Mouse (Mus musculus): ENCODE results near the gene Zfp422.
A peak's percentile ranks its signal among the peaks of the same experiment; 100 is the strongest.
"Not testable (repeated sequence)": the region's sequence is repeated elsewhere in the genome, so short reads cannot be mapped to it uniquely, and the experiment has no call there.

The Zfp422 gene

DNA sequence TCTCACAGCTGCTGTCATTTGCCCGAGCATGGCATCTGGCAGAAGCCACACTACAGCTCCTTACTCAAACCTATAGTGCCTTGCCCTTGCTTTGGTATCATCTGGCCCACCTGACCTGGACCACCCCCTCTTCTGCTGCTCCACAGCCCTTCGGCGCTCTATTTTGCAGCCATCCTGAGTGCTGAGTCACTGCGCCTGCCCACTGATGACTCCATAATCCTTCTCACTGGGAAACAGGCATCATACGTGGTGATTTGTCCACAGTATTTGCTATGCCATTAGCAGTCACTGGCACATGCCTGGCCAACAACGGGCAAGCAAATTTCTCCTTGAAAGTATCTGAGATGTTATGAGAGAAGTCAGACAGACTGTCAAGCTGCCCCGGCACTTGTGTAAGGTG is 21.0 kb upstream of the Zfp422 start:
- no peak for DNase-seq (ENCODE audit: low spot score in 2 of 2)

DNA sequence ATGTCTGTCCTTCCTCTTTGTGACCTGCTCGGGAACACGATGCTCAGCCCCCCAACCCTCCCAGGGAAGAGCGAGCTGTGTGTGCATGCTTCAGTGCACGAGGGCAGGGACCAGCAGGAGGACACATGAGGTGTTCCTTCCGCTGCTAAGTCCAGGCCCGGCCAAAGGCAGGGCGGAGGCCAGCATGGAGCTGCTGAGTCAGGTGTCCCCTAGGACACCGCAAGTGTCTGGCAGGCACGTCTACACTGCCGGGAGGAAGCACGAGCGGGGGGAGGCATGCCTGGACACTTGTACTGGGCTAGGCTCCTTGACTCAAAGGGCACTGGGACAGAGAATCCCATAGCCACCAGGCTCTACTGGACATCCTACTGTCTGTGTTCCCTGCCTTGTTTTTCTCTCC is 19.0 kb upstream of the Zfp422 start:
- DNase-seq (ENCODE audit: low spot score in 2 of 2) = no peak

DNA sequence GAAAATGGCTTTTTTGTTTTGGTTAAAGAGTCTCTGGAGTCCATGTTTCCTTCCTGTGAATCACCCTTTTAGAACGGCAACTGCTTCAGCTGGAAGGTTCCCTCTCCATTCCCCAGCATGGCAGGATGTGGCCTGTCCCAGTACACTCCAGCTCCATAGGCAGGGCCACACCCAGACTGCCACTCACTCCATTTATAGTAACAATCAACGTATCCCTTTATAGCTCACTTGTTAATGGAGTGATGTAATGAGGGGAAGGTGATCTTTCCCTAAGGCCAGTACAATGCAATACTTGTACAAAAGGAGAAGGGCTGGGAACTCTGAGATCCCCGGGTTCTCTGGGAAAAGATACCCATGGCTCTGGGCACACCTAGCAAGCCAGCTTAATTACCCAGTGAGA is 15.5 kb upstream of the Zfp422 start:
- no peak for DNase-seq (ENCODE audit: low spot score in 2 of 2)

DNA sequence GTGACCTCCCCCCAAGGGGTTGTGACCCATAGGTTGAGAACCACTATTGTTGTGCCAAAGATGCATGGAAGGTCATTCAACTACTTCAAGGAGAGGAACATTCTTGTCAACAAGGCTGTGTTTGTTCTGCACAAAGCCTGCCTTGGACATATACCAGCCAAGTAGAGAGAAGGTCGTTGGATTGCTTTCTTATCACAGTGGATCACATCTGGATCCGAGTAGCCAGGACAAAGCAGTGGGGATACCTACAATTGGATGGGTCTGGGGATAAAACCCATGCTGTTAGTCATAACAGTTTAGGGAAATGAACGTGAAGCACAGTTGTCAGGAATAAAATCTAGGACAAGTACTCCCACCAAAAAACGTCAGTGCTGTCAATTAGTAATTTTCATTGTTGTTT is 15.1 kb upstream of the Zfp422 start:
- no peak for DNase-seq (ENCODE audit: low spot score in 2 of 2)

DNA sequence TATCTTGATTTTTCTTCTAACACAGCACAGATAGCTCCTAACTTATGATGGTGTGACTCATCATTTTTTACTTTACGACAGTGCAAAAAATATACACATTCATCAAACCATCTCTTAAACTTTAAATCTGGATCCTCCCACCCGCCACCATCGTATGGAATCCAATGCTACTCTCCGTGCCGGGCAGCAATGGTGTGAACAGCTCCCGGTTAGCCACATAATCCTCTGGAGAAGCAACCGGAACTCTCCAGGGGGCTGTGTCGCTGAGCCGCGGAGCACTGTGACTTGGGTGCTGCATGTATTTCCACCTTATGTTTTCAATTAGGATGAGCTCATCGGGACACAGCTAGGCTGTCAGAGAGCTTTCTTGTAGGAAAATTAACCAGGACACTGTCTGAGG is 14.1 kb upstream of the Zfp422 start:
- DNase-seq (ENCODE audit: low spot score in 2 of 2) = no peak

DNA sequence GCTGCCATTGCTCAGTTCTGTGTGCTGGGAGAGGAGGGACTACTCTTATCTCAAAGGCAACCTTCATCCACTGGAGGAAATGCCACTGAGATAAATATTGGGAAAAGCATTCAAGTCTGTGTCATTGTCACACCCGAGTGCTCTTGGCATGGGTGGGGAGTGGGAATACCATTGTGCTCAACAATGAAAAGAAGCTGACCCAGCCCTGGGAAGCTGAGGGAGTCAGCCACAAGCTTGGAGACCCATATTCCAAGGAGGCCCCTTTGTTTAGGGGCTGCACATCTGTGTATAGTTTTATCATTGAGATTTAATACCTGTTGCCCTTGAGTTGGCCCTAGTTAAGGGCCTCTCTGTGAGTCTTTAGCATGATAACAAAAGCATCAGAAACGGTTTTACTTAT is 10.9 kb upstream of the Zfp422 start:
- DNase-seq (ENCODE audit: low spot score in 2 of 2) = no peak

DNA sequence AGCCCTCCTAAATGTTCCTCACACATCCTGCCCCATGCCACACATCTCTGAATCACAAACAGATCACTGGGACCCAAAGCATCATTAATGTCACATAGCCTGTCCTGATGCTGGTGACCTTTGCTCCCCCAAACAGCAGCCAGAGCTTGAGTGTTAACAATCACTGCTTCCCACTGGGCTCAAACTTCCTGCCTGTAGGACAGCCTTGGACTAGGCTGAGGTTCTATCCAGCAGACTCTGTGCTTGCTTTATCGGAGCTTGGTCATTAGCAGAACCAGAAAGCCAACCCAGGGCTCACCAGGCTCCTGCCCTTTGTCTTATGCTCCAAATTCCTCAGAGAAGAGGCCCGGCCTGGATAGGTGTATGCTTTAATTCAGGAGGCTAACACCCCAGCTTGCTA is 10.1 kb upstream of the Zfp422 start:
- DNase-seq (ENCODE audit: low spot score in 2 of 2) = no peak

DNA sequence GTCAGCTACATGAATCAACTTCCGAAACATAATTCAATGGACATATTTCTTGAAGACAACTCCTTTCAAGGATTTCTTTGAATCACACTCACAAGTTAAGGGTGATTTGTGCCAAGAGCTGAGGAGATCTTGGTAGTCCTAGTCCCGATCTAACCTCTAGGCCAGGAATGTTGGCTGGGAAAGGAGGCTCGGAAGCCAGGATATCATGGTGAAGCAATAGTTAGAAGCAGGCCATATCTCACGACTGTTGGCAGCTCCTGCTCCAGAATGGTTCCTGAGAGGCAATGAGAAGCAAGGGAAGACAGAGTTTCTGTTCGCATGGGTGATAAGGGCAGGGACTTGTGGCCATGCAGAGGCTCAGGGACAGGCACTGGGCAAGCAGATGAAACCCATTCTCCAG is 8.7 kb upstream of the Zfp422 start:
- no peak for DNase-seq (ENCODE audit: low spot score in 2 of 2)

DNA sequence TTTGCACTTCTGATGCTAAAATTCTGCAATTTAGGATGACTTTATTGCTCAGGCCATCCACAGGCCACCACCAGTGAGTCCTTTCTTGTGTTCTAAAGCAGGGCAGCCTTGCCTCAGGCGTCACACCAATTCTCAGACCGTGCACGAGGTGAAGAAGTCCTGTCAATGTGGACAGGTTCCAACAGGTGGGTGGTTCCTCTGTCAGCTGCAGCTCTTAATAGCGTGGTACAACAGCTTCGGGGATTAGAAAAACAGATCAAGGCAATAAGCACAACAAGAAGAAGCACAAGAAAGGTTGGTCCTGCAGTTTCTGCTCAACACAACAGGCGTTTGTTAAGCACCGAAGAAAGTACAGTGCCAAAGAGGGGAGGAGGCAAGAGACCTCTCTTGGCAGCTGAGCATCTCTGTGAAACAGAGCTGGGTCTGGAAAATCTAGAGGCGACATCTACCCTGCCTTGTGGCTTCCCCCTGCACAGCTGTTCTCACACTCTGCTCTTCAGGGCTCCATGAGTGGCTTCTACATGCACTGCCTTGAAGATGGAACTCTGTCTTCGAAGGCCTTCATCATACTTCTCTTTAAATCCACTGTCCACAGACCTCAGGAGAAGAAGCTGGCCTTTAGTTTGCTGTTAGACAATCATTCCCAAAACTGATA is 7.9 kb upstream of the Zfp422 start:
- DNase-seq (ENCODE audit: low spot score in 2 of 2) = no peak

DNA sequence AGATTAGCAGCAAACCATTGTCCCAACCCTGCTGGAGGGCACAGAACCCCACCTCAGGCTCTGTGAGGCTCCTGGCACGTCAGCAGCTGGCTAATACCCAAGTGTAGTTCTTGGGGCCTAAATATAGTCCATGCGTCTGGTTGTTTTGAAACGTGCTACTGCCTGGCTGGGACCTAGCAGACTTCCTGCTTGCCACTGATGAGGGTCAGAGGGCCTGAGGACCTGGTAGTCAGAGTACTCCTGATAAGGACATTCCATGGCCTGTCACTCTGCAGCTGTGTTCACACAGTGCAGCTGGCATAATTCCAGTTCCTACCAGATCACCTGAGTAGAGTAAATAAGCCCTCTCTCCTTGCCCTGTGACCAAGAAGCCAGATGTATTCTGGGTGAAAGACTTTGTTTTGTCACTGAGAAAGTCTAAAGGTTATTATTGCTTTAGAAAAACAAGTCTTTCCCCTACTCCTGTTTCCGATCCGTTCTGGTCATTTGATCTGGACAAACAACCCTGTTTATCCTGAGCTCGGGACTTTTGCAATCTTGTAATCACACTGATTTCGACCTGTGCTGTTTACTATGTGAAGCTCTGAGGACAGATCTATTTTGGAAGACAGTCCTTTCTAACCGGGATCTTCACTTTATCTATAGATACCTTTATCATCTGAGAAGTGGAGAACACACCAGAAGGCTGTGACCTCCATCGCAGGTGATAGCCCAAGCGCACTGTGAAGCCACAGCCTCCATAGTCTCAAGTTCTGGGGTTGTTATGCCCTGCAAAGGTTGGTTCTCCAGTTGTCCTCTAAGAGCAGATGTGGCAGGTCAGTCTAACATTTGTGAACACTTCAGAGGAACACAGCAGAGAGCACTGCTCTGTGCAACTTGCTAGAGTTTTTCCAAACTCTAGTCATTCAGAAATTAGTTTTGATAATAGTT is 6.7 kb upstream of the Zfp422 start:
- DNase-seq (ENCODE audit: low spot score in 2 of 2) = no peak

DNA sequence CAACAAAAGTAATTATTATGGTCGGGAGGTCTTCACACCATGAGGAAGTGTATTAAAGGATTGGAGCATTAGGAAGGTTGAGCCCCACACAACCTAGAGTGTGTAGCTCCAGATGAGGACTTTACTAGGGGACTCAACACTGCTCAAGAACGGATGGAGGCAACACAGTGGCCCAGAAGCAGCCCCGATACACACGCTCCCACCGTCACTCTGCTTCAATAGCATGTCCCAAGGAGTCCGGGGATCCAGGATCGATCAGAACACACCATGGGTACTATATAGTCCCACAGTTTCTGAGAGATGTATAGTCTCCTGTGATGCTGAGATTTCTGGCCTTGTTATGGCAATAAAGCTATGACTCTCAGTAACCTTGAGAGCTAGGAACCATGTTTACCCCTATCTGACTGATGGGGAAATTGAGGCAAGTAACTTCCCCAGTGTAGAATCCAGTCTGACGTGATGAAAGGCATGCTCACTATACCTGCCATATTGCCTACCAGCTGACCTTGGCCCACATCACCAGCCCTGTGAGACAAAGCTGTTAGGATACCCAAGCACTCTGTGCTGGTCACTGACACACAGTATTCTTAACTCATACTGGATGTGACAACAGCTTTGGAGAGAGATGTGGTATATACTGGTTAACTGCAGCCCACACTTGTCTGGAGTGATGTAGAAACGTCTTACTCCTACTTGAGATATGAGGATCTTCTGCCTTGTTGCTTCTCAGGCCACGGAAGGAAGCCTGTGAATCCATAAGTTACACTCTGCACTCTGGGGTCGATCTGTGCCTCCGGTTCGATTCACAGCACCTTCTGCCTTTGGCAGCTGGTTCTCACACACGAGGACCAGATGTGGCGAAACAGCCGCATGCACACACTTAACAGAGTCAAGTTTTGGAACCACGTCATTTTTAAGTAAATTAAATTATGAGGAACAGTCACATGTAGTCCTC is 5.2 kb upstream of the Zfp422 start:
- no peak for DNase-seq (ENCODE audit: low spot score in 2 of 2)

DNA sequence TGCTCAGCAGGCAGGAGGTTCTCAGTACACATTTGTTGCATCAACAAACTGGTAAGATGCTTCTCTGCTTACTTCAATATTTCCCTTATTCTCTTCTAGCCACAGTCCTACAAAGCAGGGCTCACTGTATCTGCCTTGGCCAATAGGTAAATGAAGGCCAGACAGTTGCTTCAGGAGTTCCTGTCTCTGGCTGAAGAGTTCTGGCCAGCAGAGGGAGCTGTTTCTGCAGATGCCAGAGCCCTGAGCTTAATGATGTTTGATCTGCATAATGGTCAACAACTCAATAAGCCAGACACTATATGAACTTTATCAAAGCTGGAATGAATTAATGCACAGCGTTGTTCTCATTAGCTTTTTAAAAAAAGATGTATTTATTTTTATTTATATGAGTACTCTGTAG is 3.3 kb upstream of the Zfp422 start:
- peak in 1 of 2 experiments; percentile 57 for DNase-seq (ENCODE audit: low spot score in 2 of 2)

DNA sequence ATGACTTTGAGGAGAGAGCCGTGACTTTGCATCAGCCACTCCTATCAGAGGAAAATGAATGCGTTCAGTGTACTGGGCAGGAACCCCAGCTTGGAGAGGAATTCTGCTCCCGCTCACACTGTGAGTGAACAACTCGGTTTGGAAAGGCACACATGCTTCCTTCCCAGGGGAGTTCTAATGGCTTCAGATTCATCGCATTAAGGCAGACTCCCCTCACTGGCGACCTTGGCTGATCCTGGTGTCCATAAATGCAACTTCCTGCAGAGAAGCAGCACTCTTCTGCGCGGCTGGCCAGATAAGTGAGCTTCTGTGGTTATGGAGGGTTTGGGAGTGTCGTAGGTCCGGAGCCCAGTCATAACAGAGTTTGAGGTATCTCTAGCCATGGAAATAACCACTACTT is 967 bp upstream of the Zfp422 start:
- no peak for DNase-seq (ENCODE audit: low spot score in 2 of 2)

DNA sequence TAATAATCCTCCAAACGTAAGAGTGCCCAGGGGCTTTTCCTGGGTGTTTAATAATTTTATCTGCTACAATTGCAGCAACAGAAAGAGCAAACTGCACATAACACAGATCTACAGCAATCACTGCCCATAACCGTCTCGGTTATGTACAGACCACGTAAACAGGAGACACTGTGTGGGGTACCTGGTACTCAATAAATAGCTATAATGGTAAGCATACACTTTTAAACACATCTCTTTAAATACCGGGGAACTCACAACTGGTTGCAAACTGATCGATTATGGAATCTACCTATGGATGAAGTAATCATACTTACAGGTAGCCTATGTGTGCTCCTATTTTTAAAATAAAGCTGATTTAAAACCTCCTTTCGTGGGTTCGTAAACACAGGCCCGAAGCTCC is 704 bp downstream of the Zfp422 start:
- DNase-seq (ENCODE audit: low spot score in 2 of 2) = no peak

DNA sequence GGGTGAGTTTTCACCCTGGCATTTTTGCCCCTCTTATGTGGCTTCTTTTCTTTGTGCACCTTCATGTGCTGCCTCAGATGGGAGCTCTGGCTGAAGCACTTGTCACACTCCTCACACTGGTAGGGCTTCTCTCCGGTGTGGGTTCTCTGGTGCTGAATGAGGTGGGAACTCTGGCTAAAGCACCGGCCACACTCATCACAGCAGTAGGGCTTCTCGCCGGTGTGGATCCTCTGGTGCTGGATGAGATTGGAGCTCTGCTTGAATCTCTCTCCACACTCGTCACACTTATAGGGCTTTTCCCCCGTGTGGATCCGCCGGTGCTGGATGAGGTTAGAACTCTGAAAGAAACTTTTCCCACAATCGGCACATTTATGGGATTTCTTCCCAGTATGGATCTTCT is 2.4 kb downstream of the Zfp422 start:
- not testable (repeated sequence) for DNase-seq (ENCODE audit: low spot score in 2 of 2)

DNA sequence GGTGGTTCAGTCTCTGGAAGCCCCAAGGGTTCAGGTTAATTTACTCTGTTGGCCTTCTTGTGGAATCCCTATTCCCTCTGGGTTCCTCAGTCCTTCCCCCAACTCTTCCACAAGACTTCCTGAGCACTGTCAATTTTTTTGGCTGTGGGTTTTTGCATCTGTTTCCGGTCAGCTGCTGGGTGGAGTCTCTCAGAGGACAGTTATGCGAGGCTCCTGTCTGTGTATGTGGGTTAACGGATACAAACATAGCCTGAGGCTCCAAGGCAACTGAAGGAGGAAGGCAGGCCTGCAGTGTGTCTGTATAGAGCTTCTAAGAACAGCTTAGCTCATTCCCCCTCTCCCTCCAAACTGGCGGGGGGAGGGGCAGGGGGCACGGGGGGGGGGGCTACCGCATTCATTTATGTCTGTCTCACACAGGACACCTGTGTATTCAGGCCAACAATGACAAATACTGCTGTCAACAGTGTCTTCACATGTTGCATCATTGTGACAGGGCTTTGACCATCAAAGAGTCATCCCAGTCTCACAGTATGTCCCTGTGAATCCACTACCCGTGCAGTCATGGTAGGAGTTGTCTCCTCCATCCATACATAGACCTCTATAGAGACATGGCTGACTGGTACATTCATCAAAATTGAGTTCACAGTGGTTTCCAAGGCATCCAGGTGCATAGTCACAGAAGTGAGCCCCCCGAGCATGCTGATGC is 7.3 kb downstream of the Zfp422 start:
- DNase-seq (ENCODE audit: low spot score in 2 of 2) = no peak

DNA sequence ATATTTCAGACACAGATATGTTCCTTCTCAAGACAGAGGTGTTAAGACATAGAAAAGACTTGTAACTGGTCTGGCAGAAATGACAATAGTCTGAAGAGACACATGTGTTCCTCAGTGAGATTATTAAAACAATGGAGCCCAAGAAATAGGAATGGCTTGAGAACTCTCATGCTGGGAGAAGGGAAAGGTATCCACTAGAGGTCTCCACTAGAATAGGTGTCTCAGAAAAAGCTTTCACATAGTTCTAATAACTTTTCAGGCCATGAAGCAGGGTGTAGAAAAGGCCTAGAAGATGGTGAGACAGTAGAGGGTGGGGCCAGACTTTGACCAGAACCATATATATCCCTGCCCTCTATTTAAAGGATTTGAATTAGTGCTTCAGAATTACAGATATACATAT is 10.7 kb downstream of the Zfp422 start:
- DNase-seq (ENCODE audit: low spot score in 2 of 2) = no peak

DNA sequence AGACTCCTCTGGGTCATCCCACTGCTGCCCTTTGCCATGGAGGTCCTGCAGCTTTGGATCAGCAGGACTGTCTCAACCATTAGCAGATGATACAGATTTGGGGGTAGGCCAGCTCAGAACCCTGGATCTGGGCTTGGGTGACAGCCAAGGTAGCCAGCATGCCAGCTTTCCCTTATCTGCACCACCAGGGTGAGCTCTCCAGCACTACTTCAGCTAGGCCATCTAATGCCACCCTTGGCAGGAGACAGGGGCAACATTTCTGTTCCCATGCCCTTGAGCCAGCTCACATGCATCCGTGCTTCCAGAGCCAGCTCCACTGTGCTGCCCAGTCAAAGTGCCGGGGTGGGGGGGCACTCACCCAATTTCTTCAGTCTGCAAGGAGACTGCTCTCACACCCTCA is 13.1 kb downstream of the Zfp422 start:
- no peak for DNase-seq (ENCODE audit: low spot score in 2 of 2)

DNA sequence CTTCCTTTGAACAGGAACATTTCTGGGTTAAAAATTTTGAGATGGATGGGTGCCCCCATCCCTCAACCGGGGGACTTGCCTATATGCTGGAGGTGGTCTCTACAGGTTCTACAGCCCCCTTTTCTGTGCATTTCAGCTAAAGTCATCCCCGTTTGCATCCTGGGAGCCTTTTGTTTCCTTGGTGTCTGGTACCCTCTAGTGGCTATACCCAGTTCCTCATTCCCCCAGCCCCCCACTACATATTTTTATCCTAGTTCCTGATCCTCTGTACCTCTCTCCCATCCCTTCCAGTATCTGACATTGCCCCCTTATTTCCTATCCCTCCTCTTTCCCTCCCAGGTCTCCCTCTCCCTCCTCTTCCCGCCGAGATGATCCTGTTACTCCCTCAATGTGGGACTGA is 21.6 kb downstream of the Zfp422 start:
- no peak for DNase-seq (ENCODE audit: low spot score in 2 of 2)

DNA sequence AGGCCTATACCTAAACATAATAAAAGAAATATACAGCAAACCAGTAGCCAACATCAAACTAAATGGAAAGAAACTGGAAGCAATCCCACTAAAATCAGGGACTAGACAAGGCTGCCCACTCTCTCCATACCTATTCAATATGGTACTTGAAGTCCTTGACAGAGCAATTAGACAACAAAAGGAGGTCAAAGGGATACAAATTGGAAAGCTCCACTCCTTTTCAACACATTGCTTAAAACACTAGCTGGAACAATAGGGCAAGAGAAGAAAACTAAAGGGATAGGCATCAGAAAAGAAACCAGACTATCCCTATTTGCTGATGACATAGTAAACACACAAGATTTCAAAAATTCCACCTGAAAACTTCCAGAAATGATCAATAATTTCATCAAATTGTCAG is 27.8 kb downstream of the Zfp422 start:
- not testable (repeated sequence) for DNase-seq (ENCODE audit: low spot score in 2 of 2)

DNA sequence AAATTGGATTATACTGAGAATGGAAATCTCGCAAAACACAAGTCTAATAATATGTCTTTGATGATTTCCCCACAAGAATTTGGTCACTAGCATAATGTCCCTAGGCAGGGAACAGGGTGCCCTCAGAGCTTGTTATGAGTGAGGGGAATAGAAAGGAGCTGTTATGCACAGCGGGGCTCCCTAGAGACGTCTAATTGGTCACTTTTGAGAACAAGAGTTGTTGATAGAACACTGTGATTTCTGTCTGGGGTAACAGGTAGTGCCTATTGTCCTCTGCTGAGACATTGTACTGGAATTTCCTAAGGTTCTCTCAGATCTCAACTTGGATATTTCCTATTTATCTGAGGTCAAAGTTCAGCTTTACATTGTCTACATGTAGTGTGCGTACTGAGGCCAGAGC is 44.7 kb downstream of the Zfp422 start, which contains the start of gene Olfr215:
Gene Olfr215, minus strand, starts transcription at position 101 of the 400 bp plus-strand sequence.
- DNase-seq (ENCODE audit: low spot score in 2 of 2) = no peak

All from frontal cortex, postnatal 10 days (tissue).